Mouse (Mus musculus) cortical plate, adult 2 months (tissue): ENCODE measurements around the gene Tbce.

Experiments
- CTCF ChIP-seq: fragments of 200-500 bp; IDR thresholded peaks from 2 replicates; pipeline ENCODE4 v1.5.1; 2011; ENCODE audit warnings: mild to moderate bottlenecking, control low read depth, low read length; ENCODE audit not compliant: insufficient read depth; ENCODE audit errors: extremely low read depth
- POLR2A ChIP-seq: fragments of 200-500 bp; IDR thresholded peaks from 2 replicates; pipeline ENCODE4 v1.6.1; 2011; ENCODE audit warnings: mild to moderate bottlenecking, low read length, control low read depth; ENCODE audit not compliant: insufficient read depth; ENCODE audit errors: extremely low read depth

DNA sequence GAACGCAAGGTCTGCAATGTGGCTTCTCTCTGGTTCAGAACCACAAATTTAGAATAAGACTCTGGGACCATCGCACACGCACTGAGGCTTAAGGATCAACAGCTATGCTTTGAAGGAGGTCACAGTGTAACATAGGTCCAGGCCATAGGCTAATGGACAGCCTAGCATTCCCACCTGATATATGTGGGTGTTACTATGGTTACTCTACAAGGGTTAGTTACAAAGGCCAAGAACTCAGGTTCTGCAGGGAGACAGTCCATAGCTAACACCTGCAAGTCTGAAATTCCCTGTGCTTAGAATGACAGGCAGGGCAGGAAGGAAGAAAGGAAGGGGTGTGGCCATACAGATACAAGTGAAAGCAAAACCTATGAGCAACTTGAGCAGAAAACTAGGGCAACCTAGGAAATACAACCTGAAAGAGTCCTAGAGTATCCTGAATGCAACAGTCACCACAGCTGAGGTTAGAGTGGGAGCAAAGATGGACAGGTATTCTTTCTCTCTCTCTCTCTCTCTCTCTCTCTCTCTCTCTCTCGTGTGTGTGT, 27.9 kb downstream of the Tbce start:
- TF ChIP-seq CTCF = no peak
- TF ChIP-seq POLR2A = no peak
